Mouse (Mus musculus): Measurements from ENCODE around the gene Gnb3.

- no peak for TF ChIP-seq CTCF (IDR thresholded peaks at IDR 0.05; ENCODE audit: borderline replicate concordance, control insufficient read depth, extremely low read depth, insufficient read depth, low read length, poor library complexity)
- no peak for TF ChIP-seq POLR2A (IDR thresholded peaks at IDR 0.05; ENCODE audit: control insufficient read depth, extremely low read depth, insufficient read depth, low read length, poor library complexity)
Observed at GRCm38 (mm10) chr6:124811701-124812560, 28.1 kb downstream of the Gnb3 start.
